Mouse (Mus musculus) adrenal gland, postnatal 14 days (tissue): ENCODE results near the gene Gys1. TPM values are rescaled to one million over a fixed set of nuclear protein-coding genes. Genes with fewer than 3 reads are reported as not detected.
"Not testable (repeated sequence)": the region's sequence is repeated elsewhere in the genome, so short reads cannot be mapped to it uniquely, and the experiment has no call there.

Experiments used
- DNase-seq: peaks from one replicate; pipeline ENCODE4 v3.0.0; 2021; ENCODE audit warnings: mixed read lengths
- microRNA-seq, 2 experiments: library from miRNA; unstranded; fragments of <30 nt; microRNA quantifications; one replicate each; pipeline ENCODE4 v1.2.0; 2021
- total RNA-seq: library from RNA; stranded (reverse); gene quantifications from 2 replicates; pipeline ENCODE4 v1.2.3, GENCODE M21; 2021

The Gys1 gene
- total RNA-seq, 1 experiment from 2014 or later, result 55.4 TPM

DNA sequence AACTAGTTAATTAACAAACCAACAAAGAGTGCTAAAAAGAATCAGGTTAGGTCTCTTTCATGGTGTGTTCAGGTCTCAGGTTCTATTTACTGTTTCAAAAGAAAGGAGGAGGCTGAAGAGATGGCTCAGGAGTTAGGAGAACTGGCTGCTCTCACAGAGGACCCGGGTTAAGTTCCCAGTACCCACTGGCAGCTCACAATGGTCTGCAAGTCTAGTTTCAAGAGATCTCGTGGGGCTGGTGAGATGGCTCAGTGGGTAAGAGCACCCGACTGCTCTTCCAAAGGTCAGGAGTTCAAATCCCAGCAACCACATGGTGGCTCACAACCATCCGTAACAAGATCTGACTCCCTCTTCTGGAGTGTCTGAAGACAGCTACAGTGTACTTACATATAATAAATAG, 45.7 kb downstream of the Gys1 start:
- not testable (repeated sequence) for DNase-seq

DNA sequence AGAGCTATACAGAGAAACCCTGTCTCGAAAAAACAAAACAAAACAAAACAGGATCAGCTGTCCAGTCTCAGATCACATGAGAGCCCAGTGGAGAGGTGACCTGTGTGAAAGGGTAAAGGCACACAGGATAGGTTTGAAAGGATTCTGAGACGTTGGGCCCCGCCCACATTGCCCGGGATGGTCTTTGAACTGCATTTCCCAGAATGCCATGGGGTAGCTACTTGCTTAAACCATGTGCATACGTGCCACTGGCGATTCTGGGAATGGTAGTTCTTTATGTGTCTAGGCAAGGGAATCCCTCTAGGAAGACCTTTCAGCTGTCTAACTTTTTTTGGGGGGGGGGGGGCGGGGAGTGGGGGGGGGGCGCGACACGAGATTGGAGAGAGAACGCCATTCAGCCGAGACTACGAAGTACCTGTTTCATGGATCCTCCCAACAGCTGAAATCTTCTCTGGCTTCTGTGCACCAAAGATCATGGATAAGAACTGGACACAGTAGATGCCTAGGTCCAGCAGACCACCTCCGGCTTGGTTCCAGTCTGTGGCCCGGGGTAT, 46.8 kb downstream of the Gys1 start, which contains the start of gene Tulp2:
TSS of gene Tulp2 (plus strand) at position 504 of the 554 bp plus-strand sequence.
- peak; percentile 71 for DNase-seq

DNA sequence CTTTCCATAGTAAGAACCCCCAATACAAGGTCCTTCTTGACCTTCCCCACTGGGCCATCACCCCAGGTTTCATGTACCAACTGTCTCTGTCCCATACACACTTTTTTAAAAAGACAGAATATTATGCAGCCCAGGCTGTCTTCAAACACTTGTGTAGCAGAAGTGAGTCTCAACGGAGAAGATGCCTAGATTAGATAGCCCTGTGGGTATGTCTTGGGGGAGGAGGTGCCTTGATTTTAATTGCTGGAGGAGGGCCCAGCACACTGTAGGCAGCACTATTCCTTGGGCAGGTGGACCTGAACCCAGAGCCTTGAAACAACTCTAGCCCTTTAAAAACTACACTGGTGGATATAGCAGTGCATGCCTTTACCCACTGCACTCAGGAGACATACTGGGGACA, 47.5 kb downstream of the Gys1 start:
- no peak for DNase-seq

DNA sequence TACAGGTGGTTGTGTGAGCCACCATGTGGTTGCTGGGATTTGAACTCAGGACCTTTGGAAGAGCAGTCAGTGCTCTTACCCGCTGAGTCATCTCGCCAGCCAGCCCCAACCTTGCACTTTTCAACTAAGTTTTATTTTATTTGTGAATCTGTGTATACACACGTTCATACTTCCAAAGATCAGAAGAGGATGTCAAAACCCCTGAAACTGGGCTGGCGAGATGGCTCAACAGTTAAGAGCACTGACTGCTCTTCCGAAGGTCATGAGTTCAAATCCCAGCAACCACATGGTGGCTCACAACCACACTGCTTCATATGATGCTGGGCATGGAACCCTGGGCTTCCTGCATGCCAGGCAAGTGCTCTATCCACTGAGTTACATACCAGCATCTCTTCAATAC, 50.3 kb downstream of the Gys1 start:
- DNase-seq, result not testable (repeated sequence)

DNA sequence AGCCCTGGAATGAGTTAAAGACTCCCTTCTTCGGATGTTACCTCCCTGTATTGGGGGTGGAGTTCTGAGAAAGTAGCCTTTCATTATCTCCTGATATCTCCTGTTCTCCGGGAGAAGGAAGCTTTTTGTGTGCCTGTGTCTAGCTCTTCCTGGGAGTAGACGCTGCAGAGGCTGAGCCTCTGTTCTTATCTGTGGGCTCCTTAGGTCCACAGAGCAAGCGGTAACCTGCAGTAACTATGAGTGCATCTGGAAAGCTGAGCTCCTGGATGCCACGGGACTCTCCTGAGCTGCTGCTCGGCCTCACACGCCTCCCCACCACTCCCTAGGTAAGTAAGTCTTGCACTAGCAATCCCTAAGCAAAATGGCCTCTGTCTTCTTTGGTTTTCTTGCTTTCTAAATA, 51.5 kb downstream of the Gys1 start:
- no peak for DNase-seq

DNA sequence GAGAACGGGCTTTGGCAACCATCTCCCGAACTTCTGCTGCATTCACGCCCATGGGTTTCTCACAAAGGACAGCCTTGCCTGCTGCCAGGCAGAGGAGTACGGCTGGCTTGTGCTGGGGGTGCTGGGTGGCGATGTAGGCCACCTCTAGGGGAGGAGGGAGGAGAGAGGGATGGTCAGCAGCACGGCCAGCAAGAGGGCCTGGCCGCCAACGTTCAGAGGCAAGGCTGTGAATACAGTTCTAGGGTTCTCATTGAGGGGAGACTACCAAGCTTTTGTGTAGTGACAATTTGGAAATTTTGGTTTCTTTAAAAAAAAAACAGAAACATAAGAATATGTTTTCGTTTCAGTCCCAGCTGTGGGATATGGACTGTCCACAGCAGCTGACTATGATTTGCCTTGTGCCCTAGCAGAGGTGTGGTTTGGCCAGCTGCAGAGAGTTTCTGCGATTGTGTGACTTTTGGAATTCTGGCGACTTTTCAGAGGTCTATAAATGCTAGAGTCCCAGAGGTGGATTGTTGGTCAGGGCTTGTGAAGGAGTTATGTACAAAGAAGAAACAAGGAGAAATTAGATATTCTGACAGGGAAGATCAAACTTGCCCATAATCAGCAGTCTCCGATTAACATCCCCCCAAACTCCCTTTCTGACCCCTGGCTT, 52.2 kb downstream of the Gys1 start, which contains the start of gene Gm45808:
TSS of gene Gm45808 (minus strand) at position 51 of the 655 bp plus-strand sequence.
- DNase-seq, result no peak

DNA sequence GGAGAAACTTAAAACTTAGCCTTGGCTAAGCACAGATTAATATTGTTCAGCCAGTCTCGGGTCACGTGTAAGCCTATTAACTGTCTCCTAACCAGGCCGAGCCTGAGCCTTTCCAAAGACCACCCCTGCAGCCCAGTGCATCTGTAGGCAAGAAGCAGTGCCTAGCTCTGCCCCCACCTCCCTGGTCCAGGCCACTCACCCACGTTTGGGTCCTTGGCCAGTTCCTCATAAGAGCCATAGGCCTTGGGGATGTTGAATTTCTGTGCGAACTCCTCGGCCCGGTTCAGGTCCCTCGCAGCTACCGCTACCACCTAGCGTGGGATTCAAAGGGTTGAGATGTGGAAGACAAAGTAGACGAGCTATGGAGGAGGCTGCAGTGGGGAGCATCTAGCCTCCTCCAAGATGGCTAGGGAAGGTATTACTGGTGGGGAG, 53.2 kb downstream of the Gys1 start:
- peak; percentile 37 for DNase-seq

DNA sequence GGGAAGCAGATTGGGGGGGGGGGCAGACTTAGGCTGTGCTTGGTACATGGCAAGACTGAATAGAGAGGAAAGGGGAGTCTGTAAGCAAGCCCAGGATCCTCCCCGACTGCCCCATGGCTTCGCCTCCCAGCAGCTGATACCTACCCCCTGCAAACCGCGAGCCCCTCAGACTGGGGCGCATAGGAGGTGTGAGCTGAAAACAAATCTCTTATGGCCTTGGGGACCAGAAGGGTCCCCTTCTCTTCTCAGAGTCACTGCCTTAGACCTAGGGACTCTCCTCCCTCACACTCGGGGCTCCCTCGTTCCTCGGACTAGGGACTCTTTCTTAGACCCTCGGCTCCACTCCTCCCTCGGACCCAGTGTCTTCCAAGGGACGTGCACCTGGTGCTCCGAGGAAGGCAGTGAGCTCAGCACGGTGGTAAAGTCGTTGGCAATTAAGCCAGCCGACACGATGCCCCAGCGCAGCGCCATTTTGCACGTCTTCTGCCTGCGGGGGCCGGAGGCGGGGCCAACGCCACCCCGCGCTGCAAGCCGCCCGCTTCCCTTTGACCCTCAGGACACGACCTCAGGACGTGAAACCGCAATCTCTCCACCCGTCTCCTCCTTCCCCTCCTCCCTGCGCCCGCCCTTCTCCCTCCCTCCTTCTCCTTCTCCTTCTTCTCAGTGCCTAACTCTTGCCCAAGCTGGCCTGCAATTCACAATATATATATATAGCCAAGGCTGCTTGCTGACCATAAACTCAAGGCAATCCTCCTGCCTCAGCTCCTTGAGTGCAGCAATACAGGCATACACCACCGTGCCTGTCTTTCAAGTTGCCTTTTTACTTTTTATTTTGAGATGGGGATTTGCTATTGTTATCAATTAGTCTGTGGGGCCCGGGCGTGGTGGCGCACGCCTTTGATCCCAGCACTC, 53.9 kb downstream of the Gys1 start, which contains the start of gene Dhdh:
TSS of gene Dhdh (minus strand) at position 513 of the 912 bp plus-strand sequence.
- peak; percentile 91 for DNase-seq

DNA sequence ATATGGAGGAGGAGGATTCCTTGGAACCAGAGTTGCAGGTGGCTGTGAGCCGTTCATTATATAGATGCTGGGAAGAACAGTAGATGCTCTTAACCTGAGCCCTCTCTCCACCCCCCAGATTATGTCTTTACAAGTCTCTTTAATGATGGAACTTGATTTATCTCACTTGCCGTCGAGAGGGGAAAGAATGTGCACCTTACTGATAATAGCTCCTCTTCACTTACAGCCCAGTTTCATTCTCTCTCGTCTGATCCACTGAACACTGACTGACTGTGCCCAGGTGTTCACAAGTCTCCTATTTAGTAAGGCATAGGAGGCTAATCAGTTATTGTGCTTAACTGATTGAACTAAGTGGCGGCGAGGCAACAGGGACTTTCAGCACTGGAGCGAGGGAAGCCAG, 54.9 kb downstream of the Gys1 start:
- no peak for DNase-seq

DNA sequence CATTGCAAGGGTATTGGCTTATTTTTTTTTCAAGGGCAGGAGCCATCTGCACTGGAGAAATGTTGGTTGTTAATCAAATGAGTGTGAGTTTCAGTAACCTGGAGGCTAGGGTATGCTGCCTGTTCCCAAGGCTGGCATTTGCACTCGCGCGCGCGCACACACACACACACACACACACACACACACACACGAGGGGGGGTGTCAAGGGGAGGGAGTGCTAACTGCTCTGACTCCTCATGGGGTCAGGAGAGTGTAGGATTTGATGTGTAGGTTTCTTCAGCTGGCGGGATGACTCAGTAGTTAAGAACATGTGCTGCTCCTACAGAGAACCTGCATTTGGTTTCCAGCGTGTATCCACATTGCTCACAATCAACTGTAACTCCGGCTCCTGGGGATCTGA, 56.2 kb downstream of the Gys1 start:
- peak; percentile 65 for DNase-seq

DNA sequence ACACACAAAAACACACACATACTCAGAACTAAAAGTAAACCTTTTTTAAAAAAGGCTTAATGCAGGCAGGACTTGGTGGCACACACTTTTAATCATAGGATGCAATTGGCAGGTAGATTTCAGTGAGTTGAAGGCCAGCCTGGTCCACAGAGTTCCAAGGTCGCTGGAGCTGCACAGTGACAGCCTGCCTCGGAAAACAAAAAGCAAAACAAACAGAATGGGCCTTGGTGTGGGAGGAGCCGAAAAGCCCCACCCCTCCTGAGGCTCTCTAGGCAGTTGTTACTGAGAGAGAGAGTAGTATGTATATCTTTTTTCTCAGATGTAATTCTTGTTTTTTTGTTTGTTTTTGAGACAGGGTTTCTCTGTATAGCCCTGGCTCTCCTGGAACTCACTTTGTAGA, 56.6 kb downstream of the Gys1 start:
- peak; percentile 69 for DNase-seq

DNA sequence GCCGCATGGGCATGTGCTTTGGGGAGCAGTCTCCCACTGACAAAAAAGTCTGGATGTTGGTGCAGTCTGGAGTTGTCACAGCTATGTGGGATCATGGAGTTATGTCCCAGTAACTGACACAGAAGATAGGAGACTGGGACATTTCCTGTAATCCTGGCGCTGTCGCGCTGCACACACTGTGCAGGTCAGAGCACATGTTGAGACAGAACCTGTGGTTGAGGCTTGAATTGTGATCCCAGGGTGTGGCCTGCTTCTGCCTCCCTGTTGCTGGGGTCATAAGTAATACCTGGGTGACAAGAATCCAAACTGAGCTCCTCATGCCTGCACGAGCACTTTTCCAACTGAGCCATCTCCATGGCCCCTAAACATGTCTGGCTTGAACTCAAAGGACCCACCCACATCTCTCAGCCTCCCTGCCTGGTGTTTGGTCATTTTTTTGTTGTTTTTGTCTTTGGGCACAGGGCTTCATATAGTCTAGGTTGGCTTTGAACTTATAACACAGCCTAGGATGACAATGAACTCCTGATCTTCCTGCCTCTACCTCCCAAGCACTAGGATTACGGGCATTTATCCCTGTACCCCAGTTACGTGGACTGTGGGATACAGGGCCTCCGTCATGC, 57.7 kb downstream of the Gys1 start:
- DNase-seq, result no peak

DNA sequence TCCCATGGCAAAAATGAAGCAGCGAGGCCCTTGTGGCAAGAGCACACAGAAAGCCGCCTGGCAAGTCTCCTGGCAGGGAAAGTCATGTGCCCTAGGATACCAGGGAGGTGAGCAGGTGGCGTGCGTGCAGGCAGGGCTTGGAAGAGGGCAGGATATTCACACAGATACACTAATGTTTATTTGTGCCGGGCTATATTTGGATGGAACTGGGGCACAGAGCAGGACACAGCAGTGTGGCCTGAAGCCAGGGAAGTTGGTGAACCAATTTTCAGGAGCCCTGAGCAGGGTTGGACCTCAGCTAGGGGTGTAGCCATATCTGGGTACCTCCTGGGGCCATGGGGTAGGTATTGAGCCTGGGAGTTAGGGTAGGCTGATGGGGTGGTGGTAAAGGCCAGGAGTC, 58.3 kb downstream of the Gys1 start:
- DNase-seq, result peak; percentile 38

DNA sequence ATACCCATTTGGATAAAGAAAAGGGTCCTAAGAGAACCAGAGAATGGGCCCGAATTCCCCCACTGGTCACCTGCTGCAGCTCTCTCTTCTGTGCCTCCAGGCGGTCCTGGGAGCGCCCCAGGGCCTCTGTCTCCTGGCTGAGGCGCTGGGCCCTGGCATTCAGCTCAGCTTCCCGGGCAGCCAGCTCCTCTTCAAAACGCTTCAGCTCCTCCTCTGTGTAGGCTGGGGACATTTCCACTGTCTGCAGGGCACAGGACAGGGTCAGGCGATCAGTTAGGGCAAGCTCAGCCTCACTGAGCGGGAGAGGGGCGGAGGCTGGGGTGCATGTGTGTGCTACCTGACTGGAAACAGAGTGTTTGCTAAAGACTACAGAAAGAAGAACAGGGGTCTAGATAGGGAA, 59.9 kb downstream of the Gys1 start:
- no peak for DNase-seq

DNA sequence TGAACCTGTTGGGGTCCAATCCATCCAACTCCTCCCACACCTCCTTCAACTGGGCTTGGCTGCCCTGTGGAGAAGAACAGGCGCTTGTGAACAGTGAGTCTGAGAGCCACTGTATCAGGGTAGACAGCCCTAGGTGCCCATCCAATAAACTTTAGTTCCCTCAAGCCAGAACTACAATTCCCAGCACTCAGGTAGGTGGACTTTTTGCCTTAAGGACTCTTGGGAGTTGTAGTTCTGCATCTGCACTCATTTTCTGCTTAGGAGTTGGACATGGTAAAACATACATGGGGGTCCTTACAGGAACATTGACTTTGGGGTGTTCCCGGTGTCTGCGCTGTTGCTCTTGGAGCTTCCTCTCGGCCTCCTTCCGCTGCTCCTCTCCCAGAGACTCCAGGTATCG, 63.8 kb downstream of the Gys1 start:
- no peak for DNase-seq

Small RNAs within 50 kb of the gene (microRNA-seq; reads per million reads assigned to microRNA genes)
- 1.7 to 1.9 reads per million in 2 experiments for gene Gm22133

Other genes with a start within 250 kb of the Gys1 start
- gene Ccdc155, start 230.0 kb upstream of the Gys1 start, total RNA-seq, result 0.22 and 0.23 TPM in 2 replicates
- gene Dkkl1, start 222.7 kb upstream of the Gys1 start, total RNA-seq, result 0.98 TPM in 1 of 2 replicates, not detected in the other
- 17.8 and 19.2 TPM in 2 replicates for gene Tead2, start 219.1 kb upstream of the Gys1 start, total RNA-seq
- 7.3 and 40.7 TPM in 2 replicates for gene Cd37, start 195.7 kb upstream of the Gys1 start, total RNA-seq
- gene Slc6a16, start 193.8 kb upstream of the Gys1 start, total RNA-seq, result not detected in 2 replicates
- not detected in 2 replicates for gene Slc6a21, start 157.3 kb upstream of the Gys1 start, total RNA-seq
- gene Trpm4, start 101.1 kb upstream of the Gys1 start, total RNA-seq, result 13.5 and 15.1 TPM in 2 replicates
- 0.15 and 0.45 TPM in 2 replicates for gene Hrc, start 99.6 kb upstream of the Gys1 start, total RNA-seq
- gene Ppfia3, start 67.8 kb upstream of the Gys1 start, total RNA-seq, result 2.1 and 2.4 TPM in 2 replicates
- gene Lin7b, start 64.3 kb upstream of the Gys1 start, total RNA-seq, result 1.2 and 1.4 TPM in 2 replicates
- gene Snrnp70, start 39.1 kb upstream of the Gys1 start, total RNA-seq, result 265 and 280 TPM in 2 replicates
- not detected in 2 replicates for gene Kcna7, start 29.2 kb upstream of the Gys1 start, total RNA-seq
- not detected in 2 replicates for gene Ntf5, start 21.1 kb upstream of the Gys1 start, total RNA-seq
- not detected in 2 replicates for gene Lhb, start 14.0 kb upstream of the Gys1 start, total RNA-seq
- 55.5 and 62.8 TPM in 2 replicates for gene Ruvbl2, start 3.3 kb downstream of the Gys1 start, total RNA-seq
- gene Ftl1, start 25.0 kb downstream of the Gys1 start, total RNA-seq, result 638 and 688 TPM in 2 replicates
- 54.4 and 60.0 TPM in 2 replicates for gene Bax, start 32.1 kb downstream of the Gys1 start, total RNA-seq
- gene Tulp2, start 47.0 kb downstream of the Gys1 start, total RNA-seq, result 0.49 and 1.1 TPM in 2 replicates
- 24.6 and 31.2 TPM in 2 replicates for gene Gm45808, start 52.0 kb downstream of the Gys1 start, total RNA-seq
- gene Dhdh, start 54.0 kb downstream of the Gys1 start, total RNA-seq, result 46.8 and 54.1 TPM in 2 replicates
- gene Nucb1, start 75.6 kb downstream of the Gys1 start, total RNA-seq, result 199 and 204 TPM in 2 replicates
- 37.3 and 55.7 TPM in 2 replicates for gene Ppp1r15a, start 91.4 kb downstream of the Gys1 start, total RNA-seq
- 3.8 and 6.5 TPM in 2 replicates for gene Plekha4, start 91.5 kb downstream of the Gys1 start, total RNA-seq
- gene Hsd17b14, start 120.0 kb downstream of the Gys1 start, total RNA-seq, result 0.67 and 1.2 TPM in 2 replicates
- 149 and 151 TPM in 2 replicates for gene Bcat2, start 135.3 kb downstream of the Gys1 start, total RNA-seq
- 0.37 TPM in 1 of 2 replicates, not detected in the other for gene Fgf21, start 180.6 kb downstream of the Gys1 start, total RNA-seq
- 0.11 TPM in 1 of 2 replicates, not detected in the other for gene Fut1, start 182.4 kb downstream of the Gys1 start, total RNA-seq
- gene Izumo1, start 187.0 kb downstream of the Gys1 start, total RNA-seq, result 0.56 and 0.82 TPM in 2 replicates
- 33.0 and 35.4 TPM in 2 replicates for gene Rasip1, start 192.6 kb downstream of the Gys1 start, total RNA-seq
- 4.9 and 8.5 TPM in 2 replicates for gene Mamstr, start 205.1 kb downstream of the Gys1 start, total RNA-seq
- gene Fut2, start 231.6 kb downstream of the Gys1 start, total RNA-seq, result 0.11 TPM in 1 of 2 replicates, not detected in the other
- gene Ntn5, start 249.2 kb downstream of the Gys1 start, total RNA-seq, result 0.26 TPM in 1 of 2 replicates, not detected in the other